Mouse (Mus musculus) left cerebral cortex, postnatal 25 days (tissue): ENCODE data around the gene Mrps22. TPM values are rescaled to one million over a fixed set of nuclear protein-coding genes. Genes with fewer than 3 reads are reported as not detected.

Experiments
- DNase-seq, 2 experiments: peaks; one replicate each; pipeline ENCODE4 v3.0.0; 2022; ENCODE audit warnings: low spot score in 2 of 2, mixed read lengths in 1 of 2
- intact Hi-C: fragments of 180-260 bp; cut with DNase I; formaldehyde crosslinking; loops from one replicate; pipeline ENCODE4 v1.15.1; 2025
- total RNA-seq, 2 experiments: library from RNA; stranded (reverse); gene quantifications; 2 replicates each; pipeline ENCODE4 v1.2.3; 2021

The Mrps22 gene
- total RNA-seq = 10 to 100 TPM; 26.9 to 27.7 TPM

- DNase-seq = peak; percentile 81 to 91
- intact Hi-C loops = no loop called here
Observed at GRCm38 (mm10) chr9:98601156-98601836, at the start of gene Mrps22. Gene Mrps22, minus strand, starts transcription at chr9:98601660.

DNA sequence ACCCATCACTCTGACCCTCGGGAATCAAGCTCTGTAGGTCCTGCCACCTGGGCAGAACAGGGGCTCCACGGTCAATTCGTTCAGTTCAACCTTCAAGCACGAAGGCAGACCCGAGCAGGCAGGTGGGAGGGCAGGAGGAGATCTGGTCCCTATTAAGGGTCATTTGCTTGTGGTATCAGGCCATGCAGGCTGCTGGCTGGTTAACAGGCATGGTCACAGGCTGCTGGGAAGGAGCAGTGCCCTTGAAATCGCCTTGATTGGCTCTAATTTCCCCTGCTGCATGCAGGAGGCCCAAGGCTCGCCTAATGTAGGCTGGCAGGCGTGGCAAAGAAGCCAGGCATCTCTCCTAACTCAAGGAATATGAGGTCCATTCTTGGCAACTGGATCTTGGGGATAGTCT is 49.1 kb upstream of the Mrps22 start:
- no peak for DNase-seq
- intact Hi-C loops = no loop called here

DNA sequence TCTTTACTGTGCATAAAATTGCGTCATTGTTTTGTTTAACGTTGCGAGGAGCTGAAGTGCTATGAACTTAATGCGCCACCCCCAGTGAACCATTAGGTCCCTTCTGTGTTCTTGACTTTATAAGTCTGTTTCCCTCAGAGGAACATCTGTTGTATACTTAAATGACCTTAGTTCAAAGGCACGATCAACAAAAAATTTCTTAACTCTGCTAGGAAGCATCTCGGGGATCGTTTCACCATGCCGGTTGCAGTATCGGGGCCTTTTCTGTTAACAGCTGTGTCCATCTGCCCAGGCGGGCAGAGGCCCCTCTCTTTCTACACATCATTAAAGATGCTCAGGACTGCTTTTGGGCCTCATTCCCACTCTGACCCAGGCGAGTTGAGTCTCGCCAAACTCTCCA is 46.0 kb upstream of the Mrps22 start:
- intact Hi-C loops = loop anchor here (5.0 kb wide), 2 partner anchors 300 to 315 kb away; no protein-coding TSS in a partner anchor
- DNase-seq = no peak

DNA sequence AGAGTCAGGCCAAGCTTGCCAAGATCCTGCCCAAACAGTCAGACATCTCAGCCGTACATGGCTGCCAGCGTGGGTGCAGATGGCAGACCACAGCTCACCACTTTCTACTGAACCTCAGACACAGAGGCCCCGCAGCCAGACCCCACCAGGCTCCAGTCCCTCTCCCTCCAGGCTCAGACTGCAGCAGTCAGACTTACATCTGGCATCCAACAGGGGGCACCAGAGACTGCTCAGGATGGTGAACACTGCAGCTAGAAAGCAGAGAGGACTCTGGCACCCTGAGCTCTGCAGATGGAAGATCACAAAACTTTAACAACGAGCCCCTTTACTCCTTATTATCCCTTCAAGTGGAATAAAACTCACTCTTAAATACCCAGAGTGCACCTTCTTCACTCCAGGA is 44.3 kb upstream of the Mrps22 start:
- intact Hi-C loops = loop anchor here (1.0 to 5.0 kb wide), 3 partner anchors 164 to 317 kb away; no protein-coding TSS in a partner anchor
- peak; percentile 76 to 78 for DNase-seq

DNA sequence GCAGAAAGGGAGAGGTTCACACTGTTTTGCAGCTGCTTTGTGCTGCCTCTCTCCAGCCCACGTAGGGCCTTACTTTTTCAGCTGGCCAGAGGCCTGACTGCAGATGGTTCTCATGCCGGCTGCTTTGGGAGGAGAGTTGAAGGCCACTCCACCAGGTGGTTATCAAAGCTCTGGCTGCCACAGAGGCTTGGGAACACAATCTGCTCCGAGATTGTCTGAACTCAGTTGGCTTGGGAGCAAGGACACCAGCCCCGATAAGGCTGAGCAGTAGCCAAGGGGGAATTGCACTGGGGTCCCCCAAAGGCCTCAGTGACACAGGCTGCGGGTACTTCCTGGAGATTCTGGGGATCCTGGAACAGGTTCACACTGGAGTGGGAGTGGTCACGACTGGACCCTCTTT is 40.7 kb upstream of the Mrps22 start:
- intact Hi-C loops = no loop called here
- no peak for DNase-seq

GRCm38 (mm10) chr9:98633287-98634162 is 32.1 kb upstream of the Mrps22 start:
- intact Hi-C loops = no loop called here
- DNase-seq = no peak

- no peak for DNase-seq
- intact Hi-C loops = no loop called here
Observed at GRCm38 (mm10) chr9:98628480-98628879, 27.0 kb upstream of the Mrps22 start.

DNA sequence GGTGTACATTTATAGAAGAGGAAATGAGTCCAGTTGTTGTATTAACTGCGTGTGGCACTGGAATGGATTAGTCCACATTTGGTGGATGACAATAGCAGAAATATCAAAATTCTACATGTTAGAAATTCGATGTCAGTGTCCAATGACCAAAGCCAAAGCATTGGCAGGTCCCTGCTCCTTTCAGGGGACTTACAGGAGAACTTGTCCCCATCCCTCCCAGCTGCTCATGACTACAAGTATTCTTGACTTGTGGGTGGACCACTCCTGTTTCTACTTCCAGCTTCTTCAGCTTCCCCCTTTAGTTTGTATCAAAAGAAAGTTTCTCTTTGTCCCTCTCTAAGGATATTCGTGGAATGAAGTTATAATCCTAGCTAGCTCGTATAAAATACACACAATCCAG is 3.4 kb upstream of the Mrps22 start:
- intact Hi-C loops = no loop called here
- DNase-seq = no peak

GRCm38 (mm10) chr9:98601837-98602359 is 438 bp upstream of the Mrps22 start:
- intact Hi-C loops = no loop called here
- no peak for DNase-seq

DNA sequence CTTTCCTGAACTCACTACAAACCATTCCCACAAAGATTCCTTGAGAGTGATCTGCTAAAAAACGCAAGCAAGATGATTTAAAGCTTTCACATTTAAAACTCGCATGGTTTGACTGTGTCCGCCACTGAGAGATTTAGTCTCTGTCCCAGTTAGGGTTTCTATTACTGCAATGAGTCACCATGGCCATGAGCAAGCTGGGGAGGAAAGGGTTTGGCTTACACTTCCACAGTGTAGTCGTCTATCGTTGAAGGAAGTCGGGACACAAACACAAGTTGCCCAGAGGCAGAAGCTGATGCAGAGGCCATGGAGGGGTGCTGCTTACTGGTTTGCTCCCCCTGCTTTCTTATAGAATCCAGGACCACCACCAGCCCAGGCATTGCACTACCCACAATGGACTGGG is 1.4 kb downstream of the Mrps22 start:
- intact Hi-C loops = no loop called here

GRCm38 (mm10) chr9:98583852-98584251 is 17.6 kb downstream of the Mrps22 start:
- no peak for DNase-seq
- intact Hi-C loops = no loop called here

More for the DNA sequence above, 1.4 kb downstream of the Mrps22 start:
- no peak for DNase-seq

GRCm38 (mm10) chr9:98563137-98564126 is 38.0 kb downstream of the Mrps22 start, which contains the start of gene Copb2:
Gene Copb2, plus strand, starts transcription at chr9:98563721.
- intact Hi-C loops = no loop called here
- DNase-seq = peak; percentile 99

DNA sequence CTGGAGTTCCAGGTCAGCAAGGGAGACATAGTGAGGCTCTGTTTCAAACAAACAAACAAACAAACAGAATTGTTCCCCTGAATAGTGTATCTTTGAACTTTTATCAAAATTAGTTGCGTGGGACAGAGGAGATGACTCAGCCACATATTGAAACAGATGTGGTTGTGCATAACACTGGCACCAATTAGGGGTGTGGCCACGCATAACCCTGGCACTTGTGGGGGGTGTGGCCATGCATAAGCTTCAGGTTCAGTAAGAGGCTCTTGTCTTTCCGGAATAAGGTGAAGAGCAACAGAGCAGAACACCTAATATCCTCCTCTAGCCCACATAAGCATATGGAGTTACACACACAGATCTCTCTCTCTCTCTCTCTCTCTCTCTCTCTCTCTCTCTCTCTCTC is 57.4 kb downstream of the Mrps22 start:
- intact Hi-C loops = no loop called here

More for the DNA sequence above, 57.4 kb downstream of the Mrps22 start:
- no peak for DNase-seq

Other genes starting within 250 kb of the Mrps22 start
- gene Rbp1, start 178.7 kb downstream of the Mrps22 start, total RNA-seq = 1 to 10 TPM; 6.8 to 7.3 TPM
- gene Rbp2, start 115.5 kb downstream of the Mrps22 start, total RNA-seq = not detected
- gene Copb2, start 37.9 kb downstream of the Mrps22 start, total RNA-seq = 10 to 100 TPM; 86.0 to 86.2 TPM
- gene Prr23a1, start 240.8 kb upstream of the Mrps22 start, total RNA-seq = not detected